ENCODE assay signal across 10 mouse cellular contexts in the genomic region with DNA sequence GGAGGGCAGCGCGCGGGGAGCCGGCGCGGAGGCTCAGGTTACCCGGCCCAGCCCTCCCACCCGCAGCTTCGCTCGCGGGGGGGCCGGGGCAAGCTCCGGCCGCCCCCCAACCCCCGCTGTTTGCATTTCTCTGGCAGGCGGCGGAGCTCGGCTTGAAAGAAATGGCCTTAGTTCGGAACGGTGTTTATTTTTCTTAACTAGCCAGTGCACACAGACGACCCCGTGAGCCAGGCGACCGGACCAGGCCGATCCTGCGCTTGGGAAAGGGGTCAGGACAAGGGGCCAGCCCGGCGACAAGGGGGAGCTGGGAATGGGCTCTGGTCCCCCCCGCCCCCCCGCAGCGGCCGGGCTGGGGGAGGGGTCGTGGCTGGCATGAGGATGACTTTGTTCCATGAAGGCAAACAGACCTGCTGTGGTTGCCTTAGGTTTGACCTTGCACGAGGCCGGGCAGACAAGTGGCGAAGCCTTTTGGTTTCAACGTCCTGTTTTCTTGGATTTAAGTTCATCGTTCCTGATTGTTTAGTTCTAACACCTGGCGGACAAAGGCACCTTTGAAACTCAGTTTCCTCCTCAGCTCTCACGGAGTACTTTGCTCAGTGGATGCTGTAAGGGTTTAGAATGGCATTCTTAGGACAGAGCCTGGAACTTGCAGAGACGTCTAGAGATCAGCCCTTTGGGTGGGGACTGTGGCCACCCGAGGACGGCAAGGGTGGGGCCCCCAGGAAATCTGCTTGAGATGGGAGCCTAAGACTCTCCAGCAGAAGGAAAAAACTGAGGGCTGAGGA. TPM values are rescaled to one million over a fixed set of nuclear protein-coding genes. Genes with fewer than 3 reads are reported as not detected.
DNase-seq lines count a peak whose midpoint lies in the region; ATAC-seq and TF ChIP-seq lines count a peak whose summit lies in the region.
"Had no signal": no experiment of that assay in that cellular context is flagged by ENCODE, and none has a peak within 500 bp of the region (broad histone marks: within the 10 kb centered on the region; RNA-seq: fewer than 3 reads in every experiment).

No protein-coding gene starts in this region.

- DNase-seq in lung, adult 2 months: peak; percentile 20
- DNase-seq in lung, postnatal 25 days (ENCODE audit: low spot score): no peak
- DNase-seq in retina, embryonic 14.5 days (ENCODE audit: low spot score): peak; percentile 30
- no peak for DNase-seq in layer of hippocampus, postnatal 10 days (ENCODE audit: low spot score in 2 of 2)
- DNase-seq in cerebellum, adult 18-20 months: no peak
- DNase-seq in right cerebral cortex, adult 18-20 months: no peak
- DNase-seq: adrenal gland, adult 8-10 months had no signal

- no peak overlapping the region for H3K4me3 ChIP-seq in lung, adult 2 months (replicated peaks; ENCODE audit: extremely low read depth, low read depth, low read length)
- H3K4me3 ChIP-seq in embryonic facial prominence, embryonic 15.5 days (replicated peaks): peak overlapping the region; percentile 30
- H3K4me3 ChIP-seq in limb, embryonic 13.5 days: peak overlapping the region; percentile 34

- ATAC-seq in embryonic facial prominence, embryonic 15.5 days (ENCODE audit: insufficient number of reproducible peaks, low FRiP score, low TSS enrichment, low read depth): no peak
- no peak for ATAC-seq in limb, embryonic 13.5 days (ENCODE audit: low FRiP score, low read depth)

- peaks cover 66% of the 10 kb centered on the region for H3K27me3 ChIP-seq in embryonic facial prominence, embryonic 15.5 days
- peaks cover 58% of the 10 kb centered on the region for H3K27me3 ChIP-seq in limb, embryonic 13.5 days

- H3K4me2 ChIP-seq in embryonic facial prominence, embryonic 15.5 days (replicated peaks): peak overlapping the region; percentile 55
- H3K4me2 ChIP-seq in limb, embryonic 13.5 days (replicated peaks): peak overlapping the region; percentile 67

- H3K36me3 ChIP-seq in embryonic facial prominence, embryonic 15.5 days: no peaks in the 10 kb centered on the region
- no peaks in the 10 kb centered on the region for H3K36me3 ChIP-seq in limb, embryonic 13.5 days

- under 1% methylated on average over 43 of the region's 43 CpGs for WGBS in lung, adult 2 months
- WGBS in embryonic facial prominence, embryonic 15.5 days: 1% methylated on average over 40 of the region's 43 CpGs
- WGBS in limb, embryonic 13.5 days: under 1% methylated on average over 40 of the region's 43 CpGs

- H3K9ac ChIP-seq in embryonic facial prominence, embryonic 15.5 days: no peak overlapping the region
- H3K9ac ChIP-seq in limb, embryonic 13.5 days: peak overlapping the region; percentile 56; the same call in 1 of the 2 replicates

- H3K9me3 ChIP-seq in embryonic facial prominence, embryonic 15.5 days (replicated peaks): no peaks in the 10 kb centered on the region
- H3K9me3 ChIP-seq in limb, embryonic 13.5 days: no peaks in the 10 kb centered on the region

- no peak for TF ChIP-seq POLR2A in lung, adult 2 months (IDR thresholded peaks at IDR 0.05; ENCODE audit: borderline replicate concordance, extremely low read depth, low read depth, low read length)

- H3K4me1 ChIP-seq in lung, adult 2 months (ENCODE audit: control insufficient read depth, insufficient read depth, low read length): peaks cover 5% of the 10 kb centered on the region; the same call in 1 of the 2 replicates
- peaks cover 55% of the 10 kb centered on the region for H3K4me1 ChIP-seq in embryonic facial prominence, embryonic 15.5 days
- peaks cover 71% of the 10 kb centered on the region for H3K4me1 ChIP-seq in limb, embryonic 13.5 days

- H3K27ac ChIP-seq in embryonic facial prominence, embryonic 15.5 days (replicated peaks): no peak overlapping the region
- H3K27ac ChIP-seq in limb, embryonic 13.5 days: peak overlapping the region; percentile 73; the same call in 1 of the 2 replicates

- TF ChIP-seq CTCF in lung, adult 2 months (IDR thresholded peaks at IDR 0.05; ENCODE audit: insufficient read depth, low read length): no peak

RNA-seq across cellular contexts. Expression of a gene that starts 8.8 kb away (rescaled TPM):
- not detected in 2 replicates for polyA plus RNA-seq in lung, adult 2 months (2012; rRNA removed)
- polyA plus RNA-seq in embryonic facial prominence, embryonic 15.5 days (2015; fragmentation: Nextera tagmentation; extraction: Ambion mirVana): not detected in 2 replicates
- not detected in 2 replicates for polyA plus RNA-seq in limb, embryonic 13.5 days (2015; fragmentation: Nextera tagmentation; extraction: Ambion mirVana)
- total RNA-seq in layer of hippocampus, postnatal 10 days (2021): not detected
- total RNA-seq: adrenal gland, adult 8-10 months had no signal
- polyA plus RNA-seq: large intestine, adult 2 months had no signal

RNA-seq across cellular contexts. Expression of a gene that starts 48.1 kb away (rescaled TPM):
- 0.09 and 0.15 TPM in 2 replicates for polyA plus RNA-seq in lung, adult 2 months (2012; rRNA removed)
- not detected in 2 replicates for polyA plus RNA-seq in embryonic facial prominence, embryonic 15.5 days (2015; fragmentation: Nextera tagmentation; extraction: Ambion mirVana)
- not detected in 2 replicates for polyA plus RNA-seq in limb, embryonic 13.5 days (2015; fragmentation: Nextera tagmentation; extraction: Ambion mirVana)
- total RNA-seq in layer of hippocampus, postnatal 10 days (2021): not detected

RNA-seq across cellular contexts. Expression of a gene that starts 59.8 kb away (rescaled TPM):
- polyA plus RNA-seq in lung, adult 2 months (2012; rRNA removed): not detected in 2 replicates
- not detected in 2 replicates for polyA plus RNA-seq in embryonic facial prominence, embryonic 15.5 days (2015; fragmentation: Nextera tagmentation; extraction: Ambion mirVana)
- not detected in 2 replicates for polyA plus RNA-seq in limb, embryonic 13.5 days (2015; fragmentation: Nextera tagmentation; extraction: Ambion mirVana)
- not detected for total RNA-seq in layer of hippocampus, postnatal 10 days (2021)
- polyA plus RNA-seq: large intestine, adult 2 months had no signal

Comparison
In these comparisons a context has a peak if more than half of its experiments do, and no peak if none do; other contexts are left out.
1. DNase-seq: peak in lung, adult 2 months (single experiment) and retina, embryonic 14.5 days (single experiment); none in lung, postnatal 25 days (single experiment), layer of hippocampus, postnatal 10 days (0 of 2), cerebellum, adult 18-20 months (0 of 2) and right cerebral cortex, adult 18-20 months (single experiment).